ENCODE assay signal across 8 mouse cellular contexts in the genomic region with DNA sequence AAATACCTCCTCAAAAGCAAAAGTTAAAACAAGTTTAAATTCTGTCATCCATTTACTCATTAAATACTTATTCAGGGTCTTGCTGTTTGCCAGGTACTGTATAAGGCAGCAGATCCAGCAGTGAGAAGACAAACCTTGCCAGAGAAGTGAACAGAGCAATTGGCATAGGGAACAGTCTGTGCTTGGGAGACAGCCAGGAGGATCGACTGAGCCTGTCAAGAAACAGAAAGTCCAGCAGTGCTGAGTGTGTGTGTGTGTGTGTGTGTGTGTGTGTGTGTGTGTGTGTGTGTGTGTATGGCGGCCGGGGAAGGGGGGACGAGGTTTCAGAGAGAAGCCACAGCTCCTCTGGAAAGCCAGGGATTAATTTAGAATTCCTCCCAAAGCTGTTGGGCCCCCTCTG. TPM values are rescaled to one million over a fixed set of nuclear protein-coding genes. Genes with fewer than 3 reads are reported as not detected.
A peak's percentile ranks its signal among the peaks of the same experiment; 100 is the strongest.
DNase-seq lines count a peak whose midpoint lies in the region; ATAC-seq lines count a peak whose summit lies in the region.
"Had no signal": no experiment of that assay in that cellular context is flagged by ENCODE, and none has a peak within 500 bp of the region (broad histone marks: within the 10 kb centered on the region; RNA-seq: fewer than 3 reads in every experiment).

No protein-coding gene starts in this region.

- H3K4me2 ChIP-seq in midbrain, embryonic 14.5 days (ENCODE audit: low read length) = no peak overlapping the region
- H3K4me2 ChIP-seq in heart, embryonic 12.5 days = peak overlapping the region; percentile 19; the same call in 1 of the 2 replicates

- H3K4me3 ChIP-seq in midbrain, embryonic 14.5 days (replicated peaks; ENCODE audit: low read depth, low read length) = no peak overlapping the region
- no peak overlapping the region for H3K4me3 ChIP-seq in midbrain, embryonic 10.5 days
- H3K4me3 ChIP-seq in heart, embryonic 12.5 days = no peak overlapping the region
- H3K4me3 ChIP-seq: myocyte had no signal

- 0 out of 2 replicates have a peak, but pooled peaks cover 5% of the 10 kb centered on the region for H3K4me1 ChIP-seq in midbrain, embryonic 14.5 days (ENCODE audit: control insufficient read depth, insufficient read depth, low read length)
- H3K4me1 ChIP-seq in midbrain, embryonic 10.5 days = peaks cover 8% of the 10 kb centered on the region
- H3K4me1 ChIP-seq in heart, embryonic 12.5 days (replicated peaks) = peaks cover 35% of the 10 kb centered on the region

- H3K27ac ChIP-seq in midbrain, embryonic 14.5 days (replicated peaks; ENCODE audit: low read depth, low read length) = no peak overlapping the region
- H3K27ac ChIP-seq in midbrain, embryonic 10.5 days (replicated peaks) = no peak overlapping the region
- H3K27ac ChIP-seq in heart, embryonic 12.5 days (ENCODE audit: poor library complexity, severe bottlenecking) = peak overlapping the region; percentile 43; the same call in 1 of the 2 replicates

- no peaks in the 10 kb centered on the region for H3K36me3 ChIP-seq in midbrain, embryonic 14.5 days (ENCODE audit: control insufficient read depth, insufficient read depth, low read length)
- peaks cover 4% of the 10 kb centered on the region; the same call in 1 of the 2 replicates for H3K36me3 ChIP-seq in midbrain, embryonic 10.5 days
- H3K36me3 ChIP-seq in heart, embryonic 12.5 days = 0 out of 2 replicates have a peak, but pooled peaks cover 4% of the 10 kb centered on the region

- ATAC-seq in midbrain, embryonic 14.5 days (ENCODE audit: low FRiP score, low TSS enrichment) = 0 out of 2 replicates have a peak, but pooled peaks have one; percentile 46
- ATAC-seq in heart, embryonic 12.5 days (ENCODE audit: insufficient number of reproducible peaks, low FRiP score) = no peak

- intact Hi-C loops in left cerebral cortex, postnatal 10 days (cut with DNase I) = no loop called here

- WGBS in midbrain, embryonic 14.5 days = 35% methylated on average over 4 of the region's 4 CpGs
- 52% methylated on average over 4 of the region's 4 CpGs for WGBS in midbrain, embryonic 10.5 days
- WGBS in heart, embryonic 12.5 days = 15% methylated on average over 2 of the region's 4 CpGs

- no peaks in the 10 kb centered on the region for H3K9me3 ChIP-seq in midbrain, embryonic 14.5 days (ENCODE audit: control insufficient read depth, low read length)
- H3K9me3 ChIP-seq in midbrain, embryonic 10.5 days (replicated peaks) = no peaks in the 10 kb centered on the region
- H3K9me3 ChIP-seq in heart, embryonic 12.5 days (replicated peaks) = 0 out of 2 replicates have a peak, but pooled peaks cover 4% of the 10 kb centered on the region

- DNase-seq in midbrain, embryonic 14.5 days = peak; percentile 43
- no peak for DNase-seq in midbrain, embryonic 10.5 days (ENCODE audit: low spot score)
- DNase-seq in cerebellum, postnatal 10 days = peak; percentile 90 to 92
- peak; percentile 53 to 55 for DNase-seq in left cerebral cortex, postnatal 10 days (ENCODE audit: extremely low spot score in 1 of 2, low spot score in 2 of 2)
- peak; percentile 36 to 60 for DNase-seq in right cerebral cortex, postnatal 36 days (ENCODE audit: low spot score in 2 of 2)
- no peak for DNase-seq in natural killer cell, adult 2 months (ENCODE audit: low spot score in 2 of 2)

- H3K9ac ChIP-seq in midbrain, embryonic 14.5 days (replicated peaks; ENCODE audit: low read length) = no peak overlapping the region
- no peak overlapping the region for H3K9ac ChIP-seq in heart, embryonic 12.5 days

- no peaks in the 10 kb centered on the region for H3K27me3 ChIP-seq in midbrain, embryonic 14.5 days (ENCODE audit: control insufficient read depth, insufficient read depth, low read length)
- no peaks in the 10 kb centered on the region for H3K27me3 ChIP-seq in midbrain, embryonic 10.5 days (ENCODE audit: low read depth, poor library complexity, severe bottlenecking)
- H3K27me3 ChIP-seq in heart, embryonic 12.5 days (replicated peaks) = no peaks in the 10 kb centered on the region

RNA-seq across cellular contexts. Expression of a gene that starts 17.9 kb away (rescaled TPM):
- polyA plus RNA-seq in midbrain, embryonic 14.5 days (2014; fragmentation: Nextera tagmentation; extraction: Ambion mirVana) = 274 and 283 TPM in 2 replicates
- 148 and 159 TPM in 2 replicates for polyA plus RNA-seq in midbrain, embryonic 10.5 days (2016; fragmentation: Nextera tagmentation; extraction: Ambion mirVana)
- 78.6 and 79.0 TPM in 2 replicates for polyA plus RNA-seq in heart, embryonic 12.5 days (2016; fragmentation: Nextera tagmentation; extraction: Ambion mirVana)
- 100 to 1,000 TPM; 177 to 178 TPM for total RNA-seq in left cerebral cortex, postnatal 10 days (2021)

Comparison
In these comparisons a context has a peak if more than half of its experiments do, and no peak if none do; other contexts are left out.
1. DNase-seq: peak in midbrain, embryonic 14.5 days (single experiment), cerebellum, postnatal 10 days (2 of 2), left cerebral cortex, postnatal 10 days (2 of 2) and right cerebral cortex, postnatal 36 days (2 of 2); none in midbrain, embryonic 10.5 days (single experiment) and natural killer cell, adult 2 months (0 of 2).